Mouse (Mus musculus): ENCODE data around the gene Galnt6. TPM values are rescaled to one million over a fixed set of nuclear protein-coding genes. Genes with fewer than 3 reads are reported as not detected.

Gene Galnt6
- polyA plus RNA-seq, 1 experiment from 2014 or later = 1.2 TPM

DNA sequence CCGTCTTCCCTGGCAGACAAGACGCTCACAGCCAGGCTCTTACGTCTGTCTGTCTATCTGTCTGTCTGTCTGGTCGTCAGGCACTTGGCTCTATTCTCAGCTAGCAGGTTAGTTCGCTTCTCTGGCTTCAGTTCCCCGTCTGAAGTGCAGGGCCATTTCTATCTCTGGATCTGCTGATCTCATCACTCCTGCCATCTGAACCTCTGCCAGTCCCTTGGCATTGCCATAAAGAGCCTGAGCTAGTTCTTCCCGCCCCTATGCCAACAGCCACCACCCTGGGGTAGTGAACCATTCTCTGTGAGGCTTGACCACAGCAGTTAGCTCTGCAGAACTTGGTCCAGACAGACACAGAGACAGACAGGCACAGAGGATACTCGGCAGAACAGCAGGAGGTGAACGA lies 68.9 kb downstream of the Galnt6 start:
- Histone ChIP-seq H3K27ac (ENCODE audit: low read depth, low read length) (no peak overlapping the region), H3K4me2 (no peak overlapping the region), H3K4me1 (replicated peaks; ENCODE audit: control insufficient read depth, insufficient read depth, low read length) (peaks cover 5% of the 10 kb centered on the region), H3K9ac (ENCODE audit: low read depth, low read length) (no peak overlapping the region), H3K36me3 (ENCODE audit: control insufficient read depth, insufficient read depth, low read length) (no peaks in the 10 kb centered on the region; the same call in 1 of the 2 replicates), H3K9me3 (ENCODE audit: control insufficient read depth, low read length) (no peaks in the 10 kb centered on the region), H3K27me3 (replicated peaks; ENCODE audit: control insufficient read depth, insufficient read depth, low read length) (no peaks in the 10 kb centered on the region), H3K4me3 (ENCODE audit: low read depth, low read length) (no peak overlapping the region)
- ATAC-seq (replicated peaks; ENCODE audit: low FRiP score) (no peak), DNase-seq (ENCODE audit: low spot score) (no peak)
- WGBS = 77% methylated on average over 9 of the region's 9 CpGs

DNA sequence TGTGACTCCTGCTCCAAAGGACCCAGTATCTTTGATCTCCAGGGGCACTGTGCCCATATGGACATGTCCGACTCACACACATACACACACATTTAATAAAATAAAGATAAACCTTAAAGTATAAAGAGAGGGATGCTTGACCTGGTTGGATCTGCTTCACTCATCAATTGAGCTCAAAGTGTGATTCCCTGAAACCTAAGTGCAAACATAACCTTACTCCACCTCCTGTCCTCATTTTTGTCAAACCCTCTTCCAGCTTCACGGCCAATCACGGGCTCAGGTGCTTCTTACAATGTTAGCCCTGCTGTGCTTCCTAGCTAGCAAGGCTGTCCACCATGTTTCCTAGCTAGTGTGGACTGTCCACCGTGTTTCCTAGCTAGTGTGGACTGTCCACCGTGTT lies 74.0 kb downstream of the Galnt6 start:
- H3K36me3 ChIP-seq (ENCODE audit: control insufficient read depth, insufficient read depth, low read length) = no peaks in the 10 kb centered on the region; the same call in 1 of the 2 replicates
- DNase-seq (ENCODE audit: low spot score) (no peak), ATAC-seq (replicated peaks; ENCODE audit: low FRiP score) (no peak)
- H3K27ac ChIP-seq (ENCODE audit: low read depth, low read length) = no peak overlapping the region
- 83% methylated on average over 5 of the region's 5 CpGs for WGBS
- no peak overlapping the region for H3K4me2 ChIP-seq
- H3K9me3 ChIP-seq (ENCODE audit: control insufficient read depth, low read length) = no peaks in the 10 kb centered on the region
- no peak overlapping the region for H3K9ac ChIP-seq (ENCODE audit: low read depth, low read length)
- H3K4me1 ChIP-seq (replicated peaks; ENCODE audit: control insufficient read depth, insufficient read depth, low read length) = no peaks in the 10 kb centered on the region
- no peak overlapping the region for H3K4me3 ChIP-seq (ENCODE audit: low read depth, low read length)
- no peaks in the 10 kb centered on the region for H3K27me3 ChIP-seq (replicated peaks; ENCODE audit: control insufficient read depth, insufficient read depth, low read length)

DNA sequence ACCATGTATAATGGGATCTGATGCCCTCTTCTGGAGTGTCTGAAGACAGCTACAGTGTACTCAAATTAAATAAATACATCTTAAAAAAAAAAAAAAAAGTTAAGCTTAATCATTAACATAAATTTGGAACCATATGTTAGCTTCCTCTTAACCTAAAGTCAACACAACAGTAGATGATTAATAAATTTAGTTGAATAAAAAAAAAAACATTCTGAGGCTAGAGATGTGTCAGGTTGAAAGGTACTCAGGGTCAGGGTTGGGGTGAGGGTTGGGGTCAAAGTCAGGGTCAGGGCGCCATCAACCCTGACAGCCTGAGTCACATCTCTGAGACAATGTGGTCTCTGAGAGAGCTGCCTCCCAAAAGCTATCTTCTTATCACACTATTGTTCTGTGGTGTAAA lies 74.9 kb downstream of the Galnt6 start:
- H3K36me3 ChIP-seq (ENCODE audit: control insufficient read depth, insufficient read depth, low read length) = no peaks in the 10 kb centered on the region; the same call in 1 of the 2 replicates
- no peaks in the 10 kb centered on the region for H3K9me3 ChIP-seq (ENCODE audit: control insufficient read depth, low read length)
- WGBS = 71% methylated on average over 1 of the region's 1 CpGs
- H3K4me3 ChIP-seq (ENCODE audit: low read depth, low read length) = no peak overlapping the region
- no peak overlapping the region for H3K4me2 ChIP-seq
- DNase-seq (ENCODE audit: low spot score) (no peak), ATAC-seq (replicated peaks; ENCODE audit: low FRiP score) (no peak)
- H3K9ac ChIP-seq (ENCODE audit: low read depth, low read length) = no peak overlapping the region
- no peaks in the 10 kb centered on the region for H3K4me1 ChIP-seq (replicated peaks; ENCODE audit: control insufficient read depth, insufficient read depth, low read length)
- no peak overlapping the region for H3K27ac ChIP-seq (ENCODE audit: low read depth, low read length)
- no peaks in the 10 kb centered on the region for H3K27me3 ChIP-seq (replicated peaks; ENCODE audit: control insufficient read depth, insufficient read depth, low read length)

DNA sequence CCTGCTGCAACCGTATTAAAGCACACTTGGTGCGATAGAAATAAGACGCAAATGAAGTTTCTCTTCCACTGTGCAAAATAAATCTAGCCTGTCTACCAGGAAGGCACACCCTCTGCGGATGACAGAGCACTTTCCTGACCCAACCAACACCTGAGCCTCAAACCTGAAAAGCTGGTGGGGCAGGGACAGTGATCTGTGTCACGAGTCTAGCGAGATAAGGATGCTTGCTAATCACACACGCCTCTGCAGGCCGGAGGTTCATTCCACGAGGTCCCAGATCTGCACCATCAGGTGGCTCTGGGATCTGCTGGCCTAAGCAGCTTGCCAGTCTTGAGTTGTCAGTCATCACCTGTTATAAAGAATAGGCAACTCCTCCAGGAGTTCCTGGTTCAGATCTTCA lies 77.6 kb downstream of the Galnt6 start:
- H3K4me1 ChIP-seq (replicated peaks; ENCODE audit: control insufficient read depth, insufficient read depth, low read length) = no peaks in the 10 kb centered on the region
- no peaks in the 10 kb centered on the region for H3K27me3 ChIP-seq (replicated peaks; ENCODE audit: control insufficient read depth, insufficient read depth, low read length)
- ATAC-seq (replicated peaks; ENCODE audit: low FRiP score) (no peak), DNase-seq (ENCODE audit: low spot score) (no peak)
- no peak overlapping the region for H3K27ac ChIP-seq (ENCODE audit: low read depth, low read length)
- H3K9me3 ChIP-seq (ENCODE audit: control insufficient read depth, low read length) = no peaks in the 10 kb centered on the region
- no peaks in the 10 kb centered on the region; the same call in 1 of the 2 replicates for H3K36me3 ChIP-seq (ENCODE audit: control insufficient read depth, insufficient read depth, low read length)
- H3K4me2 ChIP-seq = no peak overlapping the region
- H3K9ac ChIP-seq (ENCODE audit: low read depth, low read length) = no peak overlapping the region
- no peak overlapping the region for H3K4me3 ChIP-seq (ENCODE audit: low read depth, low read length)
- WGBS = 61% methylated on average over 9 of the region's 9 CpGs

DNA sequence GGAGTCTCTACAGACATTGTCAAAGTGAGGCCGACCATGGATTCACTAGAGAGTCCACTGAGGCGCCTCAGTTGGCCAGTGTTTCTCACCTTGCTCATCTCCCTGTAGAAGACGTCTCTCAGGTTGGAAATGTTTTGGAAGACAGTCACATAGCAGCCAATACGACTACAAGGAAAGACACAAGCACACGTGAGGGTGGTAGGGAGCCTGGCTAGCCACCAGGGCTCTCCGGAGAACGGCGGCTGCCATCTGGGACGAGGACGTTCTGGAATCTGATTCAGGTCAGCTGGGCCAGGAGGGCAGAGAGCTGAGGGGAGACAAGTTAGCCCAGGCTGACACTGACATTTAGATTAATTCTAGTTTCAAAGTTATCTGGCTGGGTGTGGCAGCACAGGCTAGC lies 79.1 kb downstream of the Galnt6 start:
- Histone ChIP-seq H3K4me3 (ENCODE audit: low read depth, low read length) (no peak overlapping the region), H3K9ac (ENCODE audit: low read depth, low read length) (no peak overlapping the region), H3K27ac (ENCODE audit: low read depth, low read length) (no peak overlapping the region), H3K27me3 (replicated peaks; ENCODE audit: control insufficient read depth, insufficient read depth, low read length) (no peaks in the 10 kb centered on the region), H3K36me3 (ENCODE audit: control insufficient read depth, insufficient read depth, low read length) (no peaks in the 10 kb centered on the region), H3K4me2 (no peak overlapping the region), H3K4me1 (replicated peaks; ENCODE audit: control insufficient read depth, insufficient read depth, low read length) (no peaks in the 10 kb centered on the region), H3K9me3 (ENCODE audit: control insufficient read depth, low read length) (no peaks in the 10 kb centered on the region)
- no peak for DNase-seq (ENCODE audit: low spot score)
- 81% methylated on average over 10 of the region's 10 CpGs for WGBS
- no peak for ATAC-seq (replicated peaks; ENCODE audit: low FRiP score)

DNA sequence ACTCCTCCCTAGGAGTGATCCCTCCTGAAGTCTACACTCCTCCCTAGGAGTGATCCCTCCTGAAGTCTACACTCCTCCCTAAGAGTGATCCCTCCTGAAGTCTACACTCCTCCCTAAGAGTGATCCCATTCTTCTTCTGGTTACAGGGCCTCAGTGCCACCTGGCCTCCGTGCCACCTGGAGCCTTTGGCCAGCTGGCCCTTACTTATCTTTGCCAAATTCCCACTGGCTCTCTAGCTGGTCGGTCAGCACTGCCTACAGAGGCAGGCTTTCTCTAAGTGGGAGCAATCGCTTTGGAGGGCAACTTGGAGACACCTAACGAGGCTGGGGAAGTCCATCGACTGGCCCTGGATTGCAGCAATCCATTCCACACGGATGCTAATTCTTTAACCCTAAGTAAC lies 83.0 kb downstream of the Galnt6 start:
- WGBS = 74% methylated on average over 6 of the region's 6 CpGs
- Histone ChIP-seq H3K4me1 (replicated peaks; ENCODE audit: control insufficient read depth, insufficient read depth, low read length) (no peaks in the 10 kb centered on the region), H3K36me3 (ENCODE audit: control insufficient read depth, insufficient read depth, low read length) (no peaks in the 10 kb centered on the region), H3K9ac (ENCODE audit: low read depth, low read length) (no peak overlapping the region), H3K27me3 (replicated peaks; ENCODE audit: control insufficient read depth, insufficient read depth, low read length) (no peaks in the 10 kb centered on the region), H3K9me3 (ENCODE audit: control insufficient read depth, low read length) (no peaks in the 10 kb centered on the region), H3K4me3 (ENCODE audit: low read depth, low read length) (no peak overlapping the region), H3K27ac (ENCODE audit: low read depth, low read length) (no peak overlapping the region), H3K4me2 (no peak overlapping the region)
- DNase-seq (ENCODE audit: low spot score) (no peak), ATAC-seq (replicated peaks; ENCODE audit: low FRiP score) (no peak)

DNA sequence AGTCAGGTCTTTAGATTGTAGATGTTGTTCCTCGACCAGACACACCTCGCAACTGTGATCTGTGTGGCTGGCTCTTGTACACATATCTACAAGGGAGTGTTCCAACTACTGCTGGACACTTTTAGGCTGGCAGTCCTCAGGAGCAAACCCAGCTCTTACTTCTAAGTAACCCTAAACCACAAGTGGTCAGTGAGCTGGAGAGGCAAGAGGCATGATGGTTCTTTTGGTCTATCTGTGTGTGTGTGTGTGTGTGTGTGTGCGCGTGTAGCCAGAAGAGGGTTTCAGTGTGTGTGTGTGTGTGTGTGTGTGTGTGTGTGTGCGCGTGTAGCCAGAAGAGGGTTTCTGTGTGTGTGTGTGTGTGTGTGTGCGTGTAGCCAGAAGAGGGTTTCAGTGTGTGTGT lies 86.7 kb downstream of the Galnt6 start:
- Histone ChIP-seq H3K27ac (ENCODE audit: low read depth, low read length) (no peak overlapping the region), H3K9ac (ENCODE audit: low read depth, low read length) (no peak overlapping the region), H3K9me3 (ENCODE audit: control insufficient read depth, low read length) (no peaks in the 10 kb centered on the region), H3K36me3 (ENCODE audit: control insufficient read depth, insufficient read depth, low read length) (no peaks in the 10 kb centered on the region), H3K27me3 (replicated peaks; ENCODE audit: control insufficient read depth, insufficient read depth, low read length) (peaks cover 10% of the 10 kb centered on the region), H3K4me2 (no peak overlapping the region), H3K4me1 (replicated peaks; ENCODE audit: control insufficient read depth, insufficient read depth, low read length) (0 out of 2 replicates have a peak, but pooled peaks cover 2% of the 10 kb centered on the region), H3K4me3 (ENCODE audit: low read depth, low read length) (no peak overlapping the region)
- no peak for DNase-seq (ENCODE audit: low spot score)
- ATAC-seq (replicated peaks; ENCODE audit: low FRiP score) = no peak
- 87% methylated on average over 7 of the region's 7 CpGs for WGBS

Small RNA genes within 50 kb of the gene (microRNA-seq; reads per million reads assigned to microRNA genes)
- not detected for gene Mir6961 (ENCODE audit: borderline number of aligned reads)

Other genes with a start within 250 kb of the Galnt6 start
- 6.5 and 7.5 TPM in 2 replicates for gene Csrnp2, start 233.9 kb downstream of the Galnt6 start, polyA plus RNA-seq (2014; fragmentation: Nextera tagmentation; extraction: Ambion mirVana)
- 12.8 and 13.0 TPM in 2 replicates for gene Tfcp2, start 177.4 kb downstream of the Galnt6 start, polyA plus RNA-seq (2014; fragmentation: Nextera tagmentation; extraction: Ambion mirVana)
- 0.92 and 1.2 TPM in 2 replicates for gene Pou6f1, start 129.4 kb downstream of the Galnt6 start, polyA plus RNA-seq (2014; fragmentation: Nextera tagmentation; extraction: Ambion mirVana)
- gene Dazap2, start 114.0 kb downstream of the Galnt6 start, polyA plus RNA-seq (2014; fragmentation: Nextera tagmentation; extraction: Ambion mirVana) = 256 and 274 TPM in 2 replicates
- 14.1 and 15.6 TPM in 2 replicates for gene Smagp, start 92.4 kb downstream of the Galnt6 start, polyA plus RNA-seq (2014; fragmentation: Nextera tagmentation; extraction: Ambion mirVana)
- 56.6 and 62.1 TPM in 2 replicates for gene Bin2, start 59.8 kb downstream of the Galnt6 start, polyA plus RNA-seq (2014; fragmentation: Nextera tagmentation; extraction: Ambion mirVana)
- gene Cela1, start 41.5 kb downstream of the Galnt6 start, polyA plus RNA-seq (2014; fragmentation: Nextera tagmentation; extraction: Ambion mirVana) = 10.5 and 13.7 TPM in 2 replicates
- gene Slc4a8, start 32.4 kb upstream of the Galnt6 start, polyA plus RNA-seq (2014; fragmentation: Nextera tagmentation; extraction: Ambion mirVana) = 1.5 TPM in 2 replicates
- 0.71 and 0.73 TPM in 2 replicates for gene Scn8a, start 140.5 kb upstream of the Galnt6 start, polyA plus RNA-seq (2014; fragmentation: Nextera tagmentation; extraction: Ambion mirVana)

Measured in liver, embryonic 11.5 days (tissue).